Comparison of ENCODE assay signal across 7 mouse cellular contexts in genomic region chr2:11502901-11503431, GRCm38 (mm10). TPM values are rescaled to one million over a fixed set of nuclear protein-coding genes. Genes with fewer than 3 reads are reported as not detected.
DNase-seq lines count a peak whose midpoint lies in the region; ATAC-seq lines count a peak whose summit lies in the region.

No protein-coding gene starts in this region.

- H3K9me3 ChIP-seq in embryonic facial prominence, embryonic 12.5 days: no peaks in the 10 kb centered on the region
- no peaks in the 10 kb centered on the region for H3K9me3 ChIP-seq in limb, embryonic 12.5 days
- no peaks in the 10 kb centered on the region for H3K9me3 ChIP-seq in midbrain, embryonic 13.5 days

- 0 out of 2 replicates have a peak, but pooled peaks cover 2% of the 10 kb centered on the region for H3K36me3 ChIP-seq in embryonic facial prominence, embryonic 12.5 days
- H3K36me3 ChIP-seq in limb, embryonic 12.5 days: no peaks in the 10 kb centered on the region; the same call in 1 of the 2 replicates
- no peaks in the 10 kb centered on the region for H3K36me3 ChIP-seq in midbrain, embryonic 13.5 days

- peak; percentile 75 for DNase-seq in adrenal gland, postnatal 25 days
- peak; percentile 52 for DNase-seq in heart, adult 8-10 months (ENCODE audit: low spot score)
- DNase-seq in kidney, adult 8-10 months: peak; percentile 48 to 67
- DNase-seq in spleen, adult 18-20 months: peak; percentile 63 to 69

- peak overlapping the region; percentile 84 for H3K4me2 ChIP-seq in embryonic facial prominence, embryonic 12.5 days (replicated peaks)
- H3K4me2 ChIP-seq in limb, embryonic 12.5 days: peak overlapping the region; percentile 70
- peak overlapping the region; percentile 73 for H3K4me2 ChIP-seq in midbrain, embryonic 13.5 days (replicated peaks)

- H3K4me1 ChIP-seq in embryonic facial prominence, embryonic 12.5 days: peaks cover 17% of the 10 kb centered on the region
- peaks cover 27% of the 10 kb centered on the region for H3K4me1 ChIP-seq in limb, embryonic 12.5 days (replicated peaks)
- H3K4me1 ChIP-seq in midbrain, embryonic 13.5 days (replicated peaks): peaks cover 41% of the 10 kb centered on the region

- peak overlapping the region; percentile 47 for H3K9ac ChIP-seq in embryonic facial prominence, embryonic 12.5 days
- peak overlapping the region; percentile 52 for H3K9ac ChIP-seq in limb, embryonic 12.5 days (replicated peaks)
- peak overlapping the region; percentile 56 for H3K9ac ChIP-seq in midbrain, embryonic 13.5 days (replicated peaks)

- peak overlapping the region; percentile 46 for H3K27ac ChIP-seq in embryonic facial prominence, embryonic 12.5 days
- peak overlapping the region; percentile 86 for H3K27ac ChIP-seq in limb, embryonic 12.5 days
- H3K27ac ChIP-seq in midbrain, embryonic 13.5 days: no peak overlapping the region

- whole genome bisulfite sequencing in embryonic facial prominence, embryonic 12.5 days: 1% methylated on average over 39 of the region's 39 CpGs
- under 1% methylated on average over 39 of the region's 39 CpGs for WGBS in limb, embryonic 12.5 days
- 0% methylated on average over 38 of the region's 39 CpGs for WGBS in midbrain, embryonic 13.5 days

- H3K4me3 ChIP-seq in embryonic facial prominence, embryonic 12.5 days: peak overlapping the region; percentile 64
- H3K4me3 ChIP-seq in limb, embryonic 12.5 days (replicated peaks): peak overlapping the region; percentile 64
- peak overlapping the region; percentile 60 for H3K4me3 ChIP-seq in midbrain, embryonic 13.5 days (replicated peaks)

- peaks cover 16% of the 10 kb centered on the region; the same call in 1 of the 2 replicates for H3K27me3 ChIP-seq in embryonic facial prominence, embryonic 12.5 days
- H3K27me3 ChIP-seq in limb, embryonic 12.5 days: peaks cover 24% of the 10 kb centered on the region
- H3K27me3 ChIP-seq in midbrain, embryonic 13.5 days: peaks cover 19% of the 10 kb centered on the region

- ATAC-seq in embryonic facial prominence, embryonic 12.5 days (ENCODE audit: insufficient number of reproducible peaks, insufficient read depth, low FRiP score, low TSS enrichment): peak; percentile 68
- peak; percentile 62 for ATAC-seq in limb, embryonic 12.5 days (ENCODE audit: insufficient number of reproducible peaks, insufficient read depth, low FRiP score, low TSS enrichment, low read depth)
- peak; percentile 47 for ATAC-seq in midbrain, embryonic 13.5 days

RNA-seq across cellular contexts. Expression of gene Pfkfb3, which starts 50.9 kb away (rescaled TPM):
- 93.7 and 145 TPM in 2 replicates for total RNA-seq in adrenal gland, postnatal 25 days (2021)
- polyA plus RNA-seq in embryonic facial prominence, embryonic 12.5 days (2016; fragmentation: Nextera tagmentation; extraction: Ambion mirVana): 14.2 and 16.2 TPM in 2 replicates
- 10 to 100 TPM in 2 of 4 experiments, 1 to 10 TPM in 2; 5.5 to 14.7 (median 9.7) TPM for total RNA-seq in heart, adult 8-10 months (2022)
- polyA plus RNA-seq in limb, embryonic 12.5 days (2016; fragmentation: Nextera tagmentation; extraction: Ambion mirVana): 15.7 and 15.9 TPM in 2 replicates
- polyA plus RNA-seq in midbrain, embryonic 13.5 days (2015; fragmentation: Nextera tagmentation; extraction: Ambion mirVana): 23.4 and 24.8 TPM in 2 replicates
